Mouse (Mus musculus) c-Kit-negative CD71-positive TER-119-positive erythroid progenitor cells, embryonic 14.5 days (primary cell): ENCODE results near the gene Asb8.
A peak's percentile ranks its signal among the peaks of the same experiment; 100 is the strongest.

Source experiments
- DNase-seq: peaks from one replicate; pipeline ENCODE4 v3.0.0-alpha.2; 2013; ENCODE audit warnings: low read depth, low spot score

The Asb8 gene

GRCm38 (mm10) chr15:98155944-98156343 is 9.5 kb downstream of the Asb8 start:
- DNase-seq, result no peak

- no peak for DNase-seq
Measured at GRCm38 (mm10) chr15:98155272-98155671, 10.2 kb downstream of the Asb8 start.

- DNase-seq, result no peak
Measured at GRCm38 (mm10) chr15:98154631-98155030, 10.8 kb downstream of the Asb8 start.

GRCm38 (mm10) chr15:98154146-98154545 is 11.3 kb downstream of the Asb8 start:
- DNase-seq, result no peak

GRCm38 (mm10) chr15:98153625-98154024 is 11.8 kb downstream of the Asb8 start:
- peak; percentile 32 for DNase-seq

GRCm38 (mm10) chr15:98152916-98153315 is 12.5 kb downstream of the Asb8 start:
- DNase-seq, result no peak

GRCm38 (mm10) chr15:98149166-98149602 is 16.2 kb downstream of the Asb8 start:
- DNase-seq, result no peak

- DNase-seq, result no peak
Measured at GRCm38 (mm10) chr15:98148356-98148755, 17.1 kb downstream of the Asb8 start.

- peak; percentile 78 for DNase-seq
Measured at GRCm38 (mm10) chr15:98145559-98146181, 19.8 kb downstream of the Asb8 start.

- peak; percentile 9 for DNase-seq
Measured at GRCm38 (mm10) chr15:98144861-98145507, 20.4 kb downstream of the Asb8 start.

GRCm38 (mm10) chr15:98142515-98142914 is 22.9 kb downstream of the Asb8 start:
- no peak for DNase-seq

GRCm38 (mm10) chr15:98140809-98141208 is 24.6 kb downstream of the Asb8 start:
- no peak for DNase-seq

- DNase-seq, result no peak
Measured at GRCm38 (mm10) chr15:98139763-98140162, 25.7 kb downstream of the Asb8 start.

GRCm38 (mm10) chr15:98136871-98137270 is 28.6 kb downstream of the Asb8 start:
- no peak for DNase-seq

GRCm38 (mm10) chr15:98135671-98136070 is 29.8 kb downstream of the Asb8 start:
- DNase-seq, result no peak

GRCm38 (mm10) chr15:98134666-98135065 is 30.8 kb downstream of the Asb8 start:
- no peak for DNase-seq

GRCm38 (mm10) chr15:98134034-98134433 is 31.4 kb downstream of the Asb8 start:
- no peak for DNase-seq

GRCm38 (mm10) chr15:98133471-98133870 is 32.0 kb downstream of the Asb8 start:
- no peak for DNase-seq

- DNase-seq, result no peak
Measured at GRCm38 (mm10) chr15:98131942-98132655, 33.3 kb downstream of the Asb8 start.

GRCm38 (mm10) chr15:98131451-98131850 is 34.0 kb downstream of the Asb8 start:
- no peak for DNase-seq

- DNase-seq, result no peak
Measured at GRCm38 (mm10) chr15:98131001-98131400, 34.4 kb downstream of the Asb8 start.

- DNase-seq, result no peak
Measured at GRCm38 (mm10) chr15:98120831-98121230, 44.6 kb downstream of the Asb8 start.

GRCm38 (mm10) chr15:98119363-98119762 is 46.1 kb downstream of the Asb8 start:
- no peak for DNase-seq
